Mouse (Mus musculus): ENCODE data around the gene Olfr996.

- TF ChIP-seq HCFC1 (IDR thresholded peaks at IDR 0.05; ENCODE audit: borderline replicate concordance, insufficient read depth, low read length) (no peak), ZC3H11A (IDR thresholded peaks at IDR 0.05; ENCODE audit: borderline replicate concordance, low read depth, low read length) (no peak), CHD2 (IDR thresholded peaks at IDR 0.05; ENCODE audit: low read depth, low read length) (no peak), ZNF384 (IDR thresholded peaks at IDR 0.05; ENCODE audit: low read depth, low read length) (no peak), MAFK (IDR thresholded peaks at IDR 0.05; ENCODE audit: insufficient read depth, low read depth, low read length) (no peak)
Observed at GRCm38 (mm10) chr2:85560226-85560625, 18.8 kb upstream of the Olfr996 start.

Data from ES-E14 (cell line).